Mouse (Mus musculus) 416B (cell line): ENCODE results near the gene Etnk1.

Source experiments
- DNase-seq: peaks from one replicate; pipeline ENCODE4 v3.0.0; 2011; ENCODE audit warnings: low read depth

The Etnk1 gene

GRCm38 (mm10) chr6:143151081-143151995 is 15.7 kb upstream of the Etnk1 start:
- peak; percentile 66 for DNase-seq

GRCm38 (mm10) chr6:143152321-143152827 is 14.6 kb upstream of the Etnk1 start:
- DNase-seq: no peak

GRCm38 (mm10) chr6:143153160-143153559 is 13.9 kb upstream of the Etnk1 start:
- DNase-seq: no peak

- DNase-seq: peak; percentile 71
Measured at GRCm38 (mm10) chr6:143153751-143154494, 13.1 kb upstream of the Etnk1 start.

GRCm38 (mm10) chr6:143154885-143155284 is 12.1 kb upstream of the Etnk1 start:
- DNase-seq: no peak

GRCm38 (mm10) chr6:143155996-143156395 is 11.0 kb upstream of the Etnk1 start:
- no peak for DNase-seq

GRCm38 (mm10) chr6:143156684-143157083 is 10.3 kb upstream of the Etnk1 start:
- no peak for DNase-seq

- no peak for DNase-seq
Measured at GRCm38 (mm10) chr6:143157401-143157800, 9.6 kb upstream of the Etnk1 start.

GRCm38 (mm10) chr6:143160572-143161231 is 6.3 kb upstream of the Etnk1 start:
- no peak for DNase-seq

GRCm38 (mm10) chr6:143162161-143162877 is 4.7 kb upstream of the Etnk1 start:
- no peak for DNase-seq

GRCm38 (mm10) chr6:143163956-143164905 is 2.8 kb upstream of the Etnk1 start:
- DNase-seq: peak; percentile 96

- no peak for DNase-seq
Measured at GRCm38 (mm10) chr6:143164906-143165255, 2.1 kb upstream of the Etnk1 start.

- DNase-seq: peak; percentile 74
Measured at GRCm38 (mm10) chr6:143165404-143166257, 1.4 kb upstream of the Etnk1 start.

GRCm38 (mm10) chr6:143167409-143167919 is 443 bp downstream of the Etnk1 start:
- peak; percentile 52 for DNase-seq

- DNase-seq: peak; percentile 66
Measured at GRCm38 (mm10) chr6:143167981-143168674, 1.1 kb downstream of the Etnk1 start.

GRCm38 (mm10) chr6:143169385-143169784 is 2.4 kb downstream of the Etnk1 start:
- DNase-seq: no peak

- DNase-seq: no peak
Measured at GRCm38 (mm10) chr6:143170166-143170960, 3.3 kb downstream of the Etnk1 start.

GRCm38 (mm10) chr6:143171066-143171465 is 4.0 kb downstream of the Etnk1 start:
- no peak for DNase-seq
